Mouse (Mus musculus) adrenal gland, postnatal 25 days (tissue): ENCODE results near the gene Slc35b4. TPM values are rescaled to one million over a fixed set of nuclear protein-coding genes. Genes with fewer than 3 reads are reported as not detected.

Experiments used
- DNase-seq: peaks from one replicate; pipeline ENCODE4 v3.0.0; 2021; ENCODE audit warnings: mixed read lengths
- total RNA-seq: library from RNA; stranded (reverse); gene quantifications from 2 replicates; pipeline ENCODE4 v1.2.3, GENCODE M21; 2021

The Slc35b4 gene
- total RNA-seq, 1 experiment from 2014 or later: 35.1 TPM

- DNase-seq: no peak
Observed at GRCm38 (mm10) chr6:34170844-34171494, 5.9 kb downstream of the Slc35b4 start.

- DNase-seq: no peak
Observed at GRCm38 (mm10) chr6:34168834-34169233, 8.1 kb downstream of the Slc35b4 start.

GRCm38 (mm10) chr6:34163014-34163413, 13.9 kb downstream of the Slc35b4 start:
- no peak for DNase-seq

GRCm38 (mm10) chr6:34162607-34163006, 14.3 kb downstream of the Slc35b4 start:
- no peak for DNase-seq

- no peak for DNase-seq
Observed at GRCm38 (mm10) chr6:34161511-34161910, 15.4 kb downstream of the Slc35b4 start.

- no peak for DNase-seq
Observed at GRCm38 (mm10) chr6:34160816-34161310, 16.0 kb downstream of the Slc35b4 start.

GRCm38 (mm10) chr6:34159998-34160815, 16.7 kb downstream of the Slc35b4 start:
- peak; percentile 5 for DNase-seq

- DNase-seq: no peak
Observed at GRCm38 (mm10) chr6:34156841-34157748, 19.8 kb downstream of the Slc35b4 start.

- no peak for DNase-seq
Observed at GRCm38 (mm10) chr6:34156057-34156456, 20.9 kb downstream of the Slc35b4 start.

- no peak for DNase-seq
Observed at GRCm38 (mm10) chr6:34155137-34155804, 21.6 kb downstream of the Slc35b4 start.

GRCm38 (mm10) chr6:34154202-34154601, 22.7 kb downstream of the Slc35b4 start:
- peak; percentile 20 for DNase-seq

- no peak for DNase-seq
Observed at GRCm38 (mm10) chr6:34153069-34154052, 23.6 kb downstream of the Slc35b4 start.

GRCm38 (mm10) chr6:34149821-34150220, 27.1 kb downstream of the Slc35b4 start:
- DNase-seq: no peak

GRCm38 (mm10) chr6:34149066-34149465, 27.8 kb downstream of the Slc35b4 start:
- DNase-seq: no peak

GRCm38 (mm10) chr6:34148639-34149038, 28.3 kb downstream of the Slc35b4 start:
- no peak for DNase-seq

GRCm38 (mm10) chr6:34148021-34148420, 28.9 kb downstream of the Slc35b4 start:
- no peak for DNase-seq

- DNase-seq: no peak
Observed at GRCm38 (mm10) chr6:34146042-34146441, 30.9 kb downstream of the Slc35b4 start.

GRCm38 (mm10) chr6:34142931-34143330, 34.0 kb downstream of the Slc35b4 start:
- no peak for DNase-seq

GRCm38 (mm10) chr6:34138366-34138765, 38.5 kb downstream of the Slc35b4 start:
- no peak for DNase-seq

GRCm38 (mm10) chr6:34132391-34132790, 44.5 kb downstream of the Slc35b4 start:
- DNase-seq: no peak

- DNase-seq: no peak
Observed at GRCm38 (mm10) chr6:34129261-34129660, 47.6 kb downstream of the Slc35b4 start.
